Mouse (Mus musculus) embryonic facial prominence, embryonic 10.5 days (tissue): Measurements from ENCODE around the gene Gtf3c3. TPM values are rescaled to one million over a fixed set of nuclear protein-coding genes. Genes with fewer than 3 reads are reported as not detected.

ENCODE experiments used
- DNase-seq: peaks from one replicate; pipeline ENCODE4 v3.0.0-alpha.2; 2017; ENCODE audit warnings: low spot score
- H3K27ac ChIP-seq: fragments of 300-500 bp; sonication (generic); replicated peaks from 2 replicates; pipeline ENCODE4 v1.5.1; 2016; ENCODE audit warnings: mild to moderate bottlenecking
- H3K27me3 ChIP-seq: fragments of 300-500 bp; sonication (generic); replicated peaks from 2 replicates; pipeline ENCODE4 v1.6.1; 2016; ENCODE audit warnings: low read depth, mild to moderate bottlenecking; ENCODE audit not compliant: poor library complexity, severe bottlenecking
- H3K36me3 ChIP-seq: fragments of 300-500 bp; sonication (generic); replicated peaks from 2 replicates; pipeline ENCODE4 v1.6.1; 2016; ENCODE audit warnings: mild to moderate bottlenecking, moderate library complexity
- H3K4me1 ChIP-seq: fragments of 300-500 bp; sonication (generic); 2 replicates; pipeline ENCODE4 v1.6.1; 2016
- H3K4me3 ChIP-seq: fragments of 300-500 bp; sonication (generic); 2 replicates; pipeline ENCODE4 v1.5.1; 2016; ENCODE audit warnings: mild to moderate bottlenecking, moderate library complexity
- H3K9me3 ChIP-seq: fragments of 300-500 bp; sonication (generic); 2 replicates; pipeline ENCODE4 v1.6.1; 2016; ENCODE audit warnings: mild to moderate bottlenecking
- WGBS: fragments of 180-500 bp; shearing (Covaris S2); methylation state at CpG from one replicate; pipeline ENCODE4 v1.1.7; 2016; 5-methylcytosine and 5-hydroxymethylcytosine counted together
- polyA plus RNA-seq: library from polyadenylated mRNA; unstranded; fragments of >200 nt; fragmentation: Nextera tagmentation; extraction: Ambion mirVana; gene quantifications from 2 replicates; pipeline ENCODE4 v1.2.1, GENCODE M21; 2016

The Gtf3c3 gene
- polyA plus RNA-seq: 35.2 and 35.5 TPM in 2 replicates

DNA sequence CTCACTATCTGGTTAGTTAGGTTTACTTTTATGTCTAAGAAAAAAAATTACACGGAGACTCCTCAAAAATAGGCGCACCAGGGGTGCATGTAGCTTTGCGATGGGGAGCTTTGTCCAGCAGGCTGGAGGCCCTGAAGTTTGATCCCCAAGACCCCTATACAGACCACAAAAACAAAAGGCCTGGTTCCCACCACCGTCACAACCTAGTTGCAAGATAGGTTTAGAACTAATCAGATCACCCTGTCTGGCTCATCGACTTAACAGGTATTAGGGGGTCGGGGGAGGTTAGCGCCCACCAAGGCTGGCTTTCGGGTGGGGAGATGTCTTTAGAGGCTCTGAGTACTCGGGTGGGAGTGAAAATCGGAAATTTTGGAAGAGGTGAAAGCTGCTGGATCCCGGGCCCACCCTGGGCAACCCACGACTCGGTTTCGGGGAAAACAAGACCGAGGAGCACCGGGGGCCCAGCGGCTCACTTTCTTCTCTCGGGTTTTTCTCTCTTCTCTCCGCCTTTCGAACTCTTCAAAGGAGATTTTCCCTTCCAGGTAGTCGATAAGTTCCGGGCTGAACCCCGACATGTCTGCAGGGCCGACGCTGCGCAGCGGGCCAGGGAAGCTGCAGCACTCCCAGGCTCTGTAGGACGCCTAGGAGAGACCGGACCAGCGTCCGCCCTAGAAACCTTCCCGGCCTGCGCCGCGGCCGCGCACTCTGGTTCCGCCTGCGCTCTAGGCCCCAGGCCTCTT, at the start of gene Gtf3c3:
TSS of gene Gtf3c3 (minus strand) at position 632 of the 740 bp plus-strand sequence.
- H3K27me3 ChIP-seq: no peaks in the 10 kb centered on the region
- peak within 1 kb of the TSS; percentile 89 for H3K27ac ChIP-seq
- WGBS: 3% methylated on average over 39 of the region's 39 CpGs
- peaks cover 22% of the 10 kb centered on the region for H3K36me3 ChIP-seq
- DNase-seq: peak; percentile 86
- H3K4me1 ChIP-seq: peaks cover 13% of the 10 kb centered on the region; the same call in 1 of the 2 replicates
- H3K4me3 ChIP-seq: peak within 1 kb of the TSS; percentile 83
- H3K9me3 ChIP-seq: no peaks in the 10 kb centered on the region

DNA sequence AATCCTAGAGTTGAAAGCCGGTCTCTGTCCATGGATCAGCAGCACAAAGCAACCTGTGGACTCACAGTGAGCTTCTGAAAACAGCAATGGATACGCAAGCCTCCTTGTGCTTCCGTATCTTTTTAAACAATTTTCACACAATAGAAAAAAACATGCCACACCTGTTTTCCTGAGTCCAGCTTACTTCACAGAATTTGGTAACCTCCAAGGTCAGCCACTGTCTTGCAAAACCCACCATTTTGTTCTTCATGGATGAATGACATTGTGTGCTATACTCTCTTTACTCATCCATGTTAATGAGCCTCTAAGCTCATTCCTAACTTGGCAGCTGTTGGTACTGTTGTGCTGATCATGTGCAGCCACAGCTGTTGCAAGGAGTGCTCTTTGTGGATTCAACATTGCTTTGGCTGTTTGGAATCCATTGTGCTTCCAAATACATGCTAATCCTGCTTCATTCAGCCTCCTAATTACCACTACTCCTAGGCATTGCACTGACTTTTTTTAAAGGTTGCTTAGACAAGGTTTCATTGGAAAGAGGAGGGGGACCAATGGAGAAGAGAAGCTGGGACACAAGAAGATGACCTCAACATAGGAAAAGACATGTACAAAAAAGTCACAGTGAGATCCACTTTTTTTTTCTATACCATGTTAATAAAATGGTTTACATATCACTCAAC, 46.1 kb upstream of the Gtf3c3 start:
- DNase-seq: no peak
- H3K4me3 ChIP-seq: no peak overlapping the region
- no peaks in the 10 kb centered on the region for H3K9me3 ChIP-seq
- peaks cover 14% of the 10 kb centered on the region for H3K36me3 ChIP-seq
- no peaks in the 10 kb centered on the region for H3K4me1 ChIP-seq
- no peak overlapping the region for H3K27ac ChIP-seq
- no peaks in the 10 kb centered on the region for H3K27me3 ChIP-seq
- 95% methylated on average over 3 of the region's 3 CpGs for WGBS

DNA sequence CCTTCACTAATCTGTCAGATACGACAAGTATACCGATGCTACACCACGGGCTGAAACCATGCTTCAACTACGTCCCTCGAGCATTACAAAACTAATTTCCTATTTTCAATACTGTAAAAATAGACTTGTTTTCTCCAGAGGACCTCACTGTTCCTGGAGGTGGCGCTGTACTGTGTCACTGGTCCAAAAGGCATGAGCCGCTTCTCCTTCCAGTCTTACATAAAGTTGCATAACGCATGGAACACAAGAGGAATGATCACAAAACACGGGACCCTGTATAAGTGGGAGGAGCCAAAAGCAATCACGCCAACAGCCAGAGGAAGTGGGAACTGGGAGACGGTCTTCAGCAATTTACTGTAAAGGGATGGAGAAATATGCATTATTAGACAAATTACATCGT, 41.7 kb upstream of the Gtf3c3 start:
- DNase-seq: no peak
- no peak overlapping the region for H3K4me3 ChIP-seq
- H3K36me3 ChIP-seq: 0 out of 2 replicates have a peak, but pooled peaks cover 9% of the 10 kb centered on the region
- no peaks in the 10 kb centered on the region for H3K9me3 ChIP-seq
- 96% methylated on average over 12 of the region's 12 CpGs for WGBS
- no peak overlapping the region for H3K27ac ChIP-seq
- H3K4me1 ChIP-seq: no peaks in the 10 kb centered on the region
- H3K27me3 ChIP-seq: no peaks in the 10 kb centered on the region

DNA sequence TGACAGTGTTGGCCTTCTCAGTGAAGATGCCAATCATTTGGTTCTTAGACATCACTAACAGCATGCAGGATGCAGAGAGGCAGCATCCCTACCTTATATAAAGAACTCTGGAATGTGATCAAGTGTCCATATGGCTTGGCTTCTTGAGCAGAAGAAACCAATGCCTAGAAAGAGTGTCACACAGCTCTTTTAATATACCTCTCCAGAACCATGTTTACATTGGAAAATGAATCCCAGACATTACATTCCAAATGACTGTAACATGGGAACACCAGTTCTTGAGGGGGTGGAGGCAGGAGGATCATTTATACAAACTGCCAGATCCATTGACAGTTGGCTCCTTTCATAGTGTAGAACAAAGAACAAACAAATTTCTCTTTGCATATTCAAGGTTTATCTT, 29.9 kb upstream of the Gtf3c3 start:
- H3K36me3 ChIP-seq: no peaks in the 10 kb centered on the region
- H3K27ac ChIP-seq: no peak overlapping the region
- DNase-seq: no peak
- H3K4me3 ChIP-seq: no peak overlapping the region
- H3K27me3 ChIP-seq: no peaks in the 10 kb centered on the region
- no peaks in the 10 kb centered on the region for H3K4me1 ChIP-seq
- H3K9me3 ChIP-seq: no peaks in the 10 kb centered on the region

DNA sequence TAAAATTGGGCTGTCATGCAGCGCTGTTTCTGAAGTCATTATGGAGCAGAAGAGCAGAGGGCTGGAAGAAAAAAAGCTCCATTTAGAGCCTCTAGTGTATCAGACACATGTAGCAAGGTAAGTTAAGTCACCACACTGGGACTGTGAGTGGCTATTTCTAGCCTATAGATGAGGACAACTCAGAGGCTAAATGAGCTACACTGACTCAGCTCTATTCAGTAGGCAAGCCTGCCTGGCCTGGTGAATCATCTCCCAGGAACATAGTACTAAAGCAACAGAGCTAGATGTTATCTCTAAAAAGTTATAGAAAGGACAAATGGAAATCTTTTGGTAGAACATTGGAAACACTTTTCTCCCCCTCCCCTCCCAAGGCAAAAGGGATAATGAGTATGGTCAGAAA, 28.6 kb upstream of the Gtf3c3 start:
- Histone ChIP-seq H3K27me3 (no peaks in the 10 kb centered on the region), H3K27ac (no peak overlapping the region), H3K4me3 (no peak overlapping the region), H3K9me3 (no peaks in the 10 kb centered on the region), H3K4me1 (no peaks in the 10 kb centered on the region), H3K36me3 (no peaks in the 10 kb centered on the region)
- WGBS: 98% methylated on average over 1 of the region's 1 CpGs
- DNase-seq: no peak

DNA sequence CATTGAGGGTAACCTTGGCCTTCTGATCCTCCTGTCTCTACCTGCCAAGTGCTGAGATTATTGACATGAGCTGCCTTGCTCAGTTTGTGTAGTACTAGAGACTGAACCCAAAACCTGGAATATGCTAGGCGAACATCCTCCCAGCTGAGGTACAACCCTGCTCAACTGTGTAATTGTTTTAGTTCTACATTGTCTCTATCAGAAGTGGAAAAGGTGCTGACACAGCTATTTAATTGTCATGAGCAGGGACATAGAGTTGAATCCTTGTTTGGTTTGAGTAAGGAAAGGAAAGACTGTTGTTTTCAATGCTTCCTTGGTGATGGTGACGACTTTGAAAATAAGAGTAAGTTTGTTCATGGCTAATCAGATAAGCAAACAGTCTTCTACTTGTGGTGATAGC, 13.3 kb upstream of the Gtf3c3 start:
- WGBS: 87% methylated on average over 2 of the region's 2 CpGs
- no peaks in the 10 kb centered on the region for H3K27me3 ChIP-seq
- H3K4me1 ChIP-seq: no peaks in the 10 kb centered on the region
- no peak for DNase-seq
- no peak overlapping the region for H3K27ac ChIP-seq
- H3K36me3 ChIP-seq: no peaks in the 10 kb centered on the region
- H3K9me3 ChIP-seq: no peaks in the 10 kb centered on the region
- H3K4me3 ChIP-seq: no peak overlapping the region

DNA sequence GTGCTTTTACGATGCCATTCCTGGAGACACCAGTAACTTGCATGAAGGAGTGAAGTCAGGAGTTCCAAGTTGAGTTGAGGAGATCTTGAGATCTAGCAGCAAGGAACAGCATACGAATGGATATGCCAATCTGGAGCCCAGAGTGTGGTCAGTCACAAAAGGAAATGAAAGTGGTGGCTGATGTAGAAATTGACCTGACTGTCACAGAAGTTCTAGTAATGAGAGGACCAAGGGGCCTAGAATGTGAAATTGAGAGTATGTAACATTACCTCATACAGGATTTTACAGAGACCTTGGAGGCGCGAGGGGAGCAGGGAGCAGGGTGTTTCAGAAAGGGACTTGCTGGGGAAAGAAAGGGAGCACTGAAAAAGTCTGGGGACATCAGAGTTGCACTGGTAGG, 10.1 kb upstream of the Gtf3c3 start:
- H3K4me1 ChIP-seq: no peaks in the 10 kb centered on the region

DNA sequence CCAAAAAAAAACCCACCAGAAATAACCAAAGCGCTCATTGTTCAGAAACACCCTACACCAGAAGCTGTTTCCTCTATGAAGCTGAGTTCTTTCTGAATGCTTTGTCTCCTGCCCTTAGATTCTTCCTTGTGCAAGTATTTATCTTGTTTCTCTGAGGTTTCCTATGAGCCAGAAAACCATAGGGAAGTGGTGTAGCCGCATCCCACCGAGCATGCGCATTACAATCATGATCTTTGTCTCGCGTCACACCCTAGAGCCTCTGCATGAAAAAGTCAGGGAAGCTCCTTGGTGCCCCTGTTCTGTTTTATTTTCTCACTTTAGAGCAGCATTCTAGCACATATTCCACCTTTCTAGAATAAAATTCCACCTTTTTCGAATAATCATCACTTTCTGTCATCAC, 4.9 kb upstream of the Gtf3c3 start:
- DNase-seq: no peak

More for the DNA sequence above, 10.1 kb upstream of the Gtf3c3 start:
- Histone ChIP-seq H3K27me3 (no peaks in the 10 kb centered on the region), H3K4me3 (no peak overlapping the region), H3K27ac (no peak overlapping the region), H3K9me3 (no peaks in the 10 kb centered on the region), H3K36me3 (no peaks in the 10 kb centered on the region)
- 88% methylated on average over 4 of the region's 4 CpGs for WGBS
- no peak for DNase-seq

DNA sequence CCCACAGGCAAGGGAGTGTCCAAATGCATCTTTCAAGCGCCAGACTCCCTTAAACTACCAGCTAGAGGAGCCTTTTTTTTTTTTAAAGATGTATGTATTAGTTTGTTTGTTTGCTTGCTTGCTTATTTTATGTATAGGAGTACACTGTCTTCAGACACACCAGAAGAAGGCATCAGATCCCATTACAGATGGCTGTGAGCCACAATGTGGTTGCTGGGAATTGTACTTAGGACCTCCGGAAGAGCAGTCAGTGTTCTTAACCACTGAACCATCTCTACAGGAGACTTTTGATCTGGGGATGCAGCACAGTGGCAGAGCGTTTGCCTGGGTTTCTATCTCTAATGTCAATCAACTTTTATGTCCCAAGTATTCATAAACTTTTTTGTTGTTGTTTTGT, 307 bp upstream of the Gtf3c3 start:
- Histone ChIP-seq H3K4me3 (peak overlapping the region; percentile 83), H3K4me1 (peaks cover 13% of the 10 kb centered on the region; the same call in 1 of the 2 replicates), H3K36me3 (peaks cover 16% of the 10 kb centered on the region), H3K9me3 (no peaks in the 10 kb centered on the region), H3K27ac (peak overlapping the region; percentile 89), H3K27me3 (no peaks in the 10 kb centered on the region)
- WGBS: 51% methylated on average over 3 of the region's 3 CpGs
- DNase-seq: no peak

More for the DNA sequence above, 4.9 kb upstream of the Gtf3c3 start:
- H3K9me3 ChIP-seq: no peaks in the 10 kb centered on the region
- no peak overlapping the region for H3K4me3 ChIP-seq
- WGBS: 62% methylated on average over 7 of the region's 7 CpGs
- H3K27ac ChIP-seq: no peak overlapping the region
- H3K4me1 ChIP-seq: no peaks in the 10 kb centered on the region
- H3K27me3 ChIP-seq: no peaks in the 10 kb centered on the region
- H3K36me3 ChIP-seq: no peaks in the 10 kb centered on the region

DNA sequence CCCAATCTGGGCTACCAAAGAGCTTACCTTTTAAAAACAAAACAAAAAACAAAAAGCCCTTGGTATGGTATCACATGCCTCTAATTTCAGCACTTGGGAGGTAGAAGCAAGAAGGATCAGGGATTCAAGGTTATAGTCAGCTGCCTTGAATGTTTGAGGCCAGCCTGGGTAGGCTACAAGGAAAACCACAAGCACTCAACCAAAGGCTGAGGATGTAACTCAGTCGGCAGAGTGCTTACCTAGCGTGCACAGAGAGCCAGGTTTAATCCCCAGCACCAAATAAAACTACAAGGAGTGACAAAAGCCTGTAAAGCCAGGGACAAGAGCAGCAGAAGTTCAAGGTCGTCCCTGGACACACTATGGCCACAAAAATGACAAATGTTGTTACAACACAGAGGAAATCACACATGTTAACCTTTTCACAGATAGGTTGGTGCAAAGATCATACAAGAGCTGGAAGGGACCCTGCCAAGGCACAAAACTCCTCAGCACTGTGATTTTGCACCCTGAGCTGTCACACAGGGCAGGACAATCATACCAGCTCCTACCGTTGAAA, 16.5 kb downstream of the Gtf3c3 start:
- Histone ChIP-seq H3K4me3 (no peak overlapping the region), H3K27ac (no peak overlapping the region), H3K27me3 (no peaks in the 10 kb centered on the region), H3K9me3 (no peaks in the 10 kb centered on the region), H3K36me3 (peaks cover 91% of the 10 kb centered on the region), H3K4me1 (no peaks in the 10 kb centered on the region)
- DNase-seq: no peak
- WGBS: 92% methylated on average over 4 of the region's 4 CpGs

DNA sequence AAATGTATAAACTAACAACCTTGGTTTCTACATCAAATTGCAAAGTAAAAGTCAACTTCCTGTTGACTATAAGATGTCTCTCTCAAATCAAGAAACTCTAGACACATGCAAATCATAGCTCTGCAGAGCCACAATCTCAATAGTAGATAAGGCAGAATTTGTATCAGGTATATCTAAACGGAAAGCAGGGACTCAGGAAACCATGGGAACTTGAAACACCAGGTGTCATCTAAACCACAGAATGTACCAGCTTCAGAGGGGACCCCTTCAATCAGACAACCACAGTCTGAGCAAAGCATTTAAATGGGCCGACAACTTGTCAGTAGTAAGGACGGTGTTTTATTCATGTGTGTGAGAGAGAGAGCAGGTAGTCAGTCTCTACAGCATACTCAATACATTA, 17.1 kb downstream of the Gtf3c3 start:
- H3K9me3 ChIP-seq: no peaks in the 10 kb centered on the region
- WGBS: 89% methylated on average over 3 of the region's 3 CpGs
- no peak for DNase-seq
- H3K27ac ChIP-seq: no peak overlapping the region
- no peaks in the 10 kb centered on the region for H3K27me3 ChIP-seq
- H3K4me1 ChIP-seq: no peaks in the 10 kb centered on the region
- no peak overlapping the region for H3K4me3 ChIP-seq
- peaks cover 87% of the 10 kb centered on the region for H3K36me3 ChIP-seq

DNA sequence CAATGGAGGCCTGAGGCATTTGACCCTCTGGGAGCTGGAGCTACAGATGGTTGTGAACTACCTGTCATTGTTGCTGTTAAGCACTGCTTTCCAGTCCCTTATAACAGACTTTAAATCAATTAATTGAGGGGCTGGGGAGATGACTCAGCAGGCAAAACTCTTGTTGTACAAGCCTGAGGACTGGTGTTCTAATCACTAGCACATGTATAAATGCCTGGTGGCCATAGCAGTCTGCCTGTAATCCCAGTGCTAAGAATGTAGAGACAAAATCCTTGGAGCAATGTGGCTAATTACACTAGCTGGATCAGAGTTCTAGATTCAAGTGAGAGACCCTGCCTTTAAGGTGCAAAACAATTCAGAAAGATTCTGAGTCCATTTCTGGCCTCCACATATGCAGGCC, 36.0 kb downstream of the Gtf3c3 start:
- H3K27ac ChIP-seq: no peak overlapping the region
- peaks cover 80% of the 10 kb centered on the region for H3K36me3 ChIP-seq
- no peak overlapping the region for H3K4me3 ChIP-seq
- DNase-seq: no peak
- no peaks in the 10 kb centered on the region for H3K4me1 ChIP-seq
- H3K27me3 ChIP-seq: no peaks in the 10 kb centered on the region
- H3K9me3 ChIP-seq: no peaks in the 10 kb centered on the region

DNA sequence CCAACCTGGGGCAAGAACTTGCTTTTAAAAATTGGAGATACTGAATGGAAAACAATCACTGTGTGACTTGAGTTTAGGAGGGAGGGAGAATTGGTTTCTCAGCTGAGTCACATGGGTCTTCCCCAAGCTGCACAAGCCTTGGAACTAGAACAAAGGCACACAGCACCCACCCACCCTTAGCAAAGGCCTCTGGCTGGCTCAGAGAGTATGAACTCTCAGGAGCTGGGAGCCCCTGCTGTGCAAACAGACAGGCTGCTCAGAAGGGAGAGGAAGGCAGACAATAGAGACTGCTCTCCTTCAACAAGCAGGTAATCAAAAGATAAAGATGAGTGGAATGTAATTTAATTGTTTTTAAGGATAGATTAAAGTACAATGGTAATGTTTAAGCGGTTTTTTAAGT, 54.5 kb downstream of the Gtf3c3 start:
- Histone ChIP-seq H3K9me3 (0 out of 2 replicates have a peak, but pooled peaks cover 3% of the 10 kb centered on the region), H3K36me3 (peaks cover 21% of the 10 kb centered on the region), H3K27ac (no peak overlapping the region), H3K27me3 (no peaks in the 10 kb centered on the region), H3K4me1 (no peaks in the 10 kb centered on the region), H3K4me3 (no peak overlapping the region)
- no peak for DNase-seq
- WGBS: 19% methylated on average over 1 of the region's 1 CpGs
